Mouse (Mus musculus) bone marrow macrophage, adult 2 months (primary cell): ENCODE data around the gene Hck. TPM values are rescaled to one million over a fixed set of nuclear protein-coding genes. Genes with fewer than 3 reads are reported as not detected.
A peak's percentile ranks its signal among the peaks of the same experiment; 100 is the strongest.

Experiments
- H3K27ac ChIP-seq: 2 replicates; pipeline ENCODE4 v1.5.1; 2012; ENCODE audit warnings: low read depth, low read length; ENCODE audit not compliant: insufficient read depth
- H3K4me1 ChIP-seq: 2 replicates; pipeline ENCODE4 v1.6.1; 2012; ENCODE audit warnings: low read length; ENCODE audit not compliant: control insufficient read depth, insufficient read depth
- H3K4me3 ChIP-seq: 2 replicates; pipeline ENCODE4 v1.5.1; 2012; ENCODE audit warnings: mild to moderate bottlenecking, low read length, moderate library complexity; ENCODE audit not compliant: insufficient read depth
- CTCF ChIP-seq: IDR thresholded peaks from 2 replicates; pipeline ENCODE4 v1.5.1; 2012; ENCODE audit warnings: low read depth, mild to moderate bottlenecking, low read length, moderate library complexity
- POLR2A ChIP-seq: IDR thresholded peaks from 2 replicates; pipeline ENCODE4 v1.6.1; 2012; ENCODE audit warnings: mild to moderate bottlenecking, low read depth, low read length, borderline replicate concordance
- polyA plus RNA-seq: library from polyadenylated mRNA; stranded (reverse); fragments of >200 nt; gene quantifications from 2 replicates; pipeline ENCODE4 v1.2.4, GENCODE M21; 2012; ENCODE audit not compliant: missing spikeins, insufficient read depth, insufficient read length

Hck gene
- polyA plus RNA-seq, 1 experiment: 146 TPM

DNA sequence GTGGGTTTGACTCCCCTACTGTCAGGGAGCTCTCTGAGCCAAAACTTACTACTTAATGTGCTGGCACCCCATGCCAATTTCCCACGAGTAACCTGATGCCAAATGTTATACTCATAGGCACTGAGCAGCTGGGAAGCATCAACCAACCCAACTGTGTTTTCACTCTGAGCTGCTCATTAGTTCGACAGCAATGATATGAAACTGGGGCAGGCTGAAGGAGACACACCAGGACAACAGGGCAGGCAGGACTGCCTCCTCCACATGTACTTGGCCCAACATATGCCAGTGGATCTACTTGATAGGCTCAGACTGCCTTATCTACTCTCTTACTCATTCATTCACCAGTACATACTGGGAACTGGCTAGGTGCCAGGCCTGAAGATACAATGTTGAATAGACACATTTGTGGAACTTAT, 77.9 kb downstream of the Hck start:
- H3K27ac ChIP-seq: no peak overlapping the region
- TF ChIP-seq CTCF (no peak), POLR2A (no peak)
- H3K4me1 ChIP-seq: peaks cover 21% of the 10 kb centered on the region
- no peak overlapping the region for H3K4me3 ChIP-seq

DNA sequence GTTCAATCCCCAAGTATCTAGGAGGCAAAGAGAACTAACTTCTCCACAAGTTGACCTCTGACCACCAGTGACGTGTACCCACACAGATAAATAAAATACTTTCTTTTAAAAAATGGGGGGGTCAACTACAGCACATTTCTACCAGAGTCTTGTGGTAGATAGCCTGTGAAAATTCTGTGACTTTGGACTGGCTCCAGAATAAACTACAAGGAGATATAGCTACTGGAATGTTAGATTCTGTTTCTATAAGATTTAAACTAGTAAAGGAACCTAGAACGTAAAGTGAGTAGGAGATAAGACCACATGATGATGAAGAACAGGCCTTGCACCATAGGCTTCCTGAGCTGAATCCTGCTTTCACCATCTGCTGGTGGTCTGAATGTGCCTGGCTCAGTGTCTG, 79.6 kb downstream of the Hck start:
- Histone ChIP-seq H3K4me1 (peaks cover 24% of the 10 kb centered on the region), H3K27ac (no peak overlapping the region), H3K4me3 (no peak overlapping the region)
- TF ChIP-seq POLR2A: no peak
- no peak for TF ChIP-seq CTCF

DNA sequence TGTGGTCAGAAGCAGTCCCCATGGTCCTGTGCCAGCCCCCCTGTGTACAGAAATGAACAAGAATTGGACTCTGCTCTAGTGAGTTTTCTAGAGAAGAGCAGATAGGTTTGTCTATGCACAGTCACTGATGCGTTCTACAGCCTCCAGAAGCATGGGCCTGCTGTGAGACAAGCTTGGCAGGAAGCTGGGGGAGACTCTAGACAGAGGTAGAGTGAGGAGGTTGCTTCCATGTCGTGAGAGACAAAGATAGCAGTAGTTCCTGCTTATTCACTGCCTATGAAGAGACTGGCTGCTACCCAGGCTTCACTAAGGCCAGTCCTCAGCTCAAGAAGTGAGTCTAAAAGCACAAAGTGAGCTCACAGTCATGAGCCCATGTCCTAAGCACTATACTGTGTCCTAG, 83.0 kb downstream of the Hck start:
- Histone ChIP-seq H3K4me1 (peaks cover 16% of the 10 kb centered on the region), H3K27ac (peak overlapping the region; percentile 46), H3K4me3 (no peak overlapping the region)
- TF ChIP-seq CTCF (no peak), POLR2A (no peak)

DNA sequence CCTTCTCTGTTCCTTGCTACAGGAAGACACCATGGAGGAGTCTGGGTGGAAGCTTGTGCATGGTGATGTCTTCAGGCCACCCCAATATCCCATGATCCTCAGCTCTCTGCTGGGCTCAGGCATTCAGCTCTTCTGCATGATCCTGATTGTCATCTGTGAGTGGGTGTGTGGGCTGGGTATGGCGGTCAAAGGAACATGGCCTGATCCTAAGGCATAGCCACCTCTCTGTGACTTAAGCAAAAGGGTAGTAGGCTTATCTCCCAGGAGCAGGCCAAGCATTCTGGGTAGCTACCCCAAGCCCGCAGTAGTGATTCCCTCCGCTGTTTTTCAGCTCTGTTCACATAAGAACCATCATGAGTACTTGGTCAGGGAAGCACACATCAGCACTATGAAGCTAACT, 86.0 kb downstream of the Hck start:
- H3K4me1 ChIP-seq: peaks cover 34% of the 10 kb centered on the region
- TF ChIP-seq POLR2A (no peak), CTCF (no peak)
- H3K27ac ChIP-seq: no peak overlapping the region

DNA sequence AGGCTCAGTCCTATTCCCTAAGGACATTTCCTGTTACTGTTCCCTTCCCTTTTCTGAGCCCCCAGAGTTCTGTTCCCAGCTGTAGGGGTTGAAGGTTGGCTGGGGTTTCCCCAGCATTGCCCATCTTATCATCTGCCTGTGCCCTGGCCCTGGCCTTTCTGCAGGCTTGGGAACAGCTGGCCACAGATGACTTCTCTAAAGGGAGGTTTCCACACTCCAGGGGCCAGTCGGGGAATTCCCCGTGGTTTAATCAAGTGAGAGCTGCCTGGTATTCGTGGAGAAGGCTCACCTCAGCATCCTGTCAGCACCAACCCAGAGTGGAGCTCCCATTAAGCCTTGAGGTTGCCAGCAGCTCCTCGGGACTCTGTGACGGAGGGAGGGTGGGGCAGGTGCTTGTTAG, 90.2 kb downstream of the Hck start:
- Histone ChIP-seq H3K4me3 (peak overlapping the region; percentile 13; the same call in 1 of the 2 replicates), H3K4me1 (peaks cover 34% of the 10 kb centered on the region), H3K27ac (peak overlapping the region; percentile 98)
- TF ChIP-seq CTCF (no peak), POLR2A (peak; percentile 22; the same call in 1 of the 2 replicates)

More for the DNA sequence above, 86.0 kb downstream of the Hck start:
- H3K4me3 ChIP-seq: no peak overlapping the region

DNA sequence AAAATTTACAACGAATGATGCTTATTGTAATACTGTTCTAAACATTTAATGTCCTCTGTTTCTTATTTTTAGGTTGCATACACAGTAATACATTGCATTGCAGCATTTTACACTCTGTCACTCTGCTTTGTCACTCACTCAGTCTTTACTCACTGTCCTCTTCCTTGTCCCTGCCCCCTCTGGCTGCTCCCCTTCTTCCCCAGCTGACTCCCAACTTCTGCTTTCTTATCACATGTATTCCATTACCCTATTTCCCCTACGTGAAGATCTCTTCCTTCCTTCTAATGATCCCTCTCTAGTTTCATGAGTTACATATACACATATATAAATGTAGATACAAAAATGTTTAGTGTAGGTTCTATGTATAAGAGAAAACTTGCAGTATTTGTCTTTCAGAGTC, 90.8 kb downstream of the Hck start:
- peak overlapping the region; percentile 98 for H3K27ac ChIP-seq
- peaks cover 36% of the 10 kb centered on the region for H3K4me1 ChIP-seq
- TF ChIP-seq POLR2A (no peak), CTCF (no peak)
- no peak overlapping the region for H3K4me3 ChIP-seq

Other genes starting within 250 kb of the Hck start
- not detected in 2 replicates for gene Mylk2, start 197.1 kb upstream of the Hck start, polyA plus RNA-seq
- not detected in 2 replicates for gene Foxs1, start 175.3 kb upstream of the Hck start, polyA plus RNA-seq
- gene Dusp15, start 156.8 kb upstream of the Hck start, polyA plus RNA-seq: not detected in 2 replicates
- not detected in 2 replicates for gene Ttll9, start 146.0 kb upstream of the Hck start, polyA plus RNA-seq
- 52.8 and 79.8 TPM in 2 replicates for gene Pdrg1, start 93.0 kb upstream of the Hck start, polyA plus RNA-seq
- gene Xkr7, start 76.6 kb upstream of the Hck start, polyA plus RNA-seq: not detected in 2 replicates
- not detected in 2 replicates for gene Ccm2l, start 42.5 kb upstream of the Hck start, polyA plus RNA-seq
- gene Tm9sf4, start 52.8 kb downstream of the Hck start, polyA plus RNA-seq: 68.7 and 73.5 TPM in 2 replicates
- gene Tspyl3, start 117.0 kb downstream of the Hck start, polyA plus RNA-seq: 10.2 and 10.6 TPM in 2 replicates
- 45.0 and 48.5 TPM in 2 replicates for gene Plagl2, start 133.0 kb downstream of the Hck start, polyA plus RNA-seq
- 27.5 and 28.0 TPM in 2 replicates for gene Pofut1, start 133.1 kb downstream of the Hck start, polyA plus RNA-seq
- 33.0 and 38.6 TPM in 2 replicates for gene Kif3b, start 182.9 kb downstream of the Hck start, polyA plus RNA-seq
- 31.7 and 36.3 TPM in 2 replicates for gene Asxl1, start 237.4 kb downstream of the Hck start, polyA plus RNA-seq